Mouse (Mus musculus): ENCODE measurements at regions not wholly inside any gene's neighbourhood (a gene's known extent, or its start where the extent isn't known, plus 50 kb on each side); places are given as distances from the start of the nearest gene placed in this dataset.

GRCm38 (mm10) chr1:135665484-135665883, 54.4 kb upstream of the Csrp1 start:
- DNase-seq (ENCODE audit: low read depth, low spot score) = no peak

- peak; percentile 73 for DNase-seq (ENCODE audit: low read depth, low spot score)
Measured at GRCm38 (mm10) chr1:135668331-135668730, 51.5 kb upstream of the Csrp1 start.

GRCm38 (mm10) chr1:135668951-135669350, 50.9 kb upstream of the Csrp1 start:
- DNase-seq (ENCODE audit: low read depth, low spot score) = no peak

- DNase-seq (ENCODE audit: low read depth, low spot score) = no peak
Measured at GRCm38 (mm10) chr1:135669803-135670202, 50.1 kb upstream of the Csrp1 start.

Data from ZHBTc4 (cell line).